Mouse (Mus musculus) embryonic facial prominence, embryonic 11.5 days (tissue): Measurements from ENCODE around the gene Cabcoco1. TPM values are rescaled to one million over a fixed set of nuclear protein-coding genes. Genes with fewer than 3 reads are reported as not detected.
A peak's percentile ranks its signal among the peaks of the same experiment; 100 is the strongest.

Experiments used
- ATAC-seq: fragments of 200-750 bp; cut with Nextera tagmentation; replicated peaks from 2 replicates; pipeline ENCODE4 v1.8.0; 2017; ENCODE audit warnings: low read depth; ENCODE audit not compliant: insufficient number of reproducible peaks, low FRiP score, low TSS enrichment
- DNase-seq: peaks from one replicate; pipeline ENCODE4 v3.0.0-alpha.2; 2015; ENCODE audit warnings: low spot score
- H3K27ac ChIP-seq: fragments of 300-500 bp; sonication (generic); replicated peaks from 2 replicates; pipeline ENCODE4 v1.5.1; 2014; ENCODE audit warnings: mild to moderate bottlenecking, low read depth, low read length, control low read depth
- H3K27me3 ChIP-seq: fragments of 300-500 bp; sonication (generic); 2 replicates; pipeline ENCODE4 v1.6.1; 2014; ENCODE audit warnings: mild to moderate bottlenecking, low read length, moderate library complexity, mixed read lengths; ENCODE audit not compliant: control insufficient read depth, insufficient read depth
- H3K36me3 ChIP-seq: fragments of 300-500 bp; sonication (generic); replicated peaks from 2 replicates; pipeline ENCODE4 v1.6.1; 2014; ENCODE audit warnings: low read depth, mild to moderate bottlenecking, low read length, moderate library complexity, mixed read lengths; ENCODE audit not compliant: control insufficient read depth, insufficient read depth
- H3K4me1 ChIP-seq: fragments of 300-500 bp; sonication (generic); 2 replicates; pipeline ENCODE4 v1.6.1; 2014; ENCODE audit warnings: low read length, mixed read lengths; ENCODE audit not compliant: control insufficient read depth, insufficient read depth
- H3K4me2 ChIP-seq: fragments of 300-500 bp; sonication (generic); 2 replicates; pipeline ENCODE4 v1.6.1; 2014; ENCODE audit warnings: low read depth, mild to moderate bottlenecking, control low read depth, low read length, moderate library complexity
- H3K4me3 ChIP-seq: fragments of 300-500 bp; sonication (generic); 2 replicates; pipeline ENCODE4 v1.5.1; 2014; ENCODE audit warnings: low read depth, low read length, control low read depth
- H3K9ac ChIP-seq: fragments of 300-500 bp; sonication (generic); replicated peaks from 2 replicates; pipeline ENCODE4 v1.6.1; 2014; ENCODE audit warnings: mild to moderate bottlenecking, control low read depth, low read length
- H3K9me3 ChIP-seq: fragments of 300-500 bp; sonication (generic); replicated peaks from 2 replicates; pipeline ENCODE4 v1.6.1; 2016; ENCODE audit warnings: mild to moderate bottlenecking, low read length, inconsistent platforms, mixed read lengths; ENCODE audit not compliant: control insufficient read depth
- WGBS: fragments of 180-500 bp; shearing (Covaris S2); extraction: QIAGEN DNeasy Blood & Tissue Kit; methylation state at CpG from one replicate; pipeline ENCODE4 v1.1.7; 2014; 5-methylcytosine and 5-hydroxymethylcytosine counted together
- polyA plus RNA-seq: library from polyadenylated mRNA; unstranded; fragments of >200 nt; fragmentation: Nextera tagmentation; extraction: Ambion mirVana; gene quantifications from 2 replicates; pipeline ENCODE4 v1.2.1, GENCODE M21; 2014

Cabcoco1 gene
- polyA plus RNA-seq, 1 experiment from 2014 or later = 0.32 TPM

GRCm38 (mm10) chr10:68537261-68537950 is 4.3 kb downstream of the Cabcoco1 start:
- Histone ChIP-seq H3K27ac (no peak overlapping the region), H3K9ac (no peak overlapping the region), H3K36me3 (no peaks in the 10 kb centered on the region), H3K27me3 (no peaks in the 10 kb centered on the region), H3K9me3 (no peaks in the 10 kb centered on the region), H3K4me2 (no peak overlapping the region), H3K4me3 (no peak overlapping the region), H3K4me1 (peaks cover 3% of the 10 kb centered on the region; the same call in 1 of the 2 replicates)
- DNase-seq = no peak
- no peak for ATAC-seq
- WGBS = 75% methylated on average over 4 of the region's 4 CpGs

- 81% methylated on average over 10 of the region's 10 CpGs for WGBS
- H3K4me3 ChIP-seq = no peak overlapping the region
- H3K4me2 ChIP-seq = no peak overlapping the region
- H3K9ac ChIP-seq = no peak overlapping the region
- H3K27ac ChIP-seq = no peak overlapping the region
- no peak for DNase-seq
- no peaks in the 10 kb centered on the region for H3K27me3 ChIP-seq
- no peaks in the 10 kb centered on the region for H3K36me3 ChIP-seq
- H3K4me1 ChIP-seq = no peaks in the 10 kb centered on the region
- ATAC-seq = no peak
- H3K9me3 ChIP-seq = no peaks in the 10 kb centered on the region
Measured at GRCm38 (mm10) chr10:68529364-68530049, 12.2 kb downstream of the Cabcoco1 start.

- 0 out of 2 replicates have a peak overlapping the region, but pooled peaks have one; percentile 2 for H3K4me2 ChIP-seq
- ATAC-seq (no peak), DNase-seq (peak; percentile 50)
- H3K4me3 ChIP-seq = no peak overlapping the region
- H3K9ac ChIP-seq = no peak overlapping the region
- H3K9me3 ChIP-seq = no peaks in the 10 kb centered on the region
- H3K4me1 ChIP-seq = no peaks in the 10 kb centered on the region
- H3K27me3 ChIP-seq = no peaks in the 10 kb centered on the region
- H3K27ac ChIP-seq = no peak overlapping the region
- no peaks in the 10 kb centered on the region for H3K36me3 ChIP-seq
- 21% methylated on average over 8 of the region's 8 CpGs for WGBS
Measured at GRCm38 (mm10) chr10:68528958-68529357, 12.7 kb downstream of the Cabcoco1 start.

- Histone ChIP-seq H3K4me1 (no peaks in the 10 kb centered on the region), H3K4me2 (no peak overlapping the region), H3K27ac (no peak overlapping the region), H3K9ac (no peak overlapping the region), H3K27me3 (no peaks in the 10 kb centered on the region), H3K36me3 (no peaks in the 10 kb centered on the region), H3K4me3 (no peak overlapping the region), H3K9me3 (no peaks in the 10 kb centered on the region)
- 58% methylated on average over 4 of the region's 4 CpGs for WGBS
- ATAC-seq (no peak), DNase-seq (no peak)
Measured at GRCm38 (mm10) chr10:68522106-68522505, 19.6 kb downstream of the Cabcoco1 start.

GRCm38 (mm10) chr10:68512433-68513019 is 29.2 kb downstream of the Cabcoco1 start:
- ATAC-seq (no peak), DNase-seq (no peak)
- Histone ChIP-seq H3K9ac (no peak overlapping the region), H3K27ac (no peak overlapping the region), H3K4me3 (no peak overlapping the region), H3K36me3 (no peaks in the 10 kb centered on the region), H3K9me3 (no peaks in the 10 kb centered on the region), H3K4me1 (no peaks in the 10 kb centered on the region), H3K27me3 (no peaks in the 10 kb centered on the region), H3K4me2 (no peak overlapping the region)
- 85% methylated on average over 8 of the region's 8 CpGs for WGBS

- Histone ChIP-seq H3K9ac (no peak overlapping the region), H3K4me1 (no peaks in the 10 kb centered on the region), H3K27ac (no peak overlapping the region), H3K36me3 (no peaks in the 10 kb centered on the region), H3K9me3 (no peaks in the 10 kb centered on the region), H3K4me3 (no peak overlapping the region), H3K4me2 (no peak overlapping the region), H3K27me3 (no peaks in the 10 kb centered on the region)
- ATAC-seq (no peak), DNase-seq (no peak)
- WGBS = 86% methylated on average over 3 of the region's 3 CpGs
Measured at GRCm38 (mm10) chr10:68507741-68508140, 34.0 kb downstream of the Cabcoco1 start.

GRCm38 (mm10) chr10:68506242-68506641 is 35.5 kb downstream of the Cabcoco1 start:
- H3K9me3 ChIP-seq = no peaks in the 10 kb centered on the region
- no peak overlapping the region for H3K27ac ChIP-seq
- H3K27me3 ChIP-seq = no peaks in the 10 kb centered on the region
- ATAC-seq = no peak
- 78% methylated on average over 4 of the region's 4 CpGs for WGBS
- no peak overlapping the region for H3K9ac ChIP-seq
- H3K4me2 ChIP-seq = no peak overlapping the region
- no peak overlapping the region for H3K4me3 ChIP-seq
- no peaks in the 10 kb centered on the region for H3K4me1 ChIP-seq
- H3K36me3 ChIP-seq = no peaks in the 10 kb centered on the region
- DNase-seq = no peak

GRCm38 (mm10) chr10:68504586-68505152 is 37.0 kb downstream of the Cabcoco1 start:
- WGBS = 90% methylated on average over 9 of the region's 9 CpGs
- Histone ChIP-seq H3K36me3 (no peaks in the 10 kb centered on the region), H3K27me3 (no peaks in the 10 kb centered on the region), H3K27ac (no peak overlapping the region), H3K4me3 (no peak overlapping the region), H3K4me1 (no peaks in the 10 kb centered on the region), H3K9me3 (no peaks in the 10 kb centered on the region), H3K4me2 (no peak overlapping the region), H3K9ac (no peak overlapping the region)
- no peak for DNase-seq
- ATAC-seq = no peak
